Mouse (Mus musculus) forebrain, embryonic 13.5 days (tissue): ENCODE measurements at regions not wholly inside any gene's neighbourhood (a gene's known extent, or its start where the extent isn't known, plus 50 kb on each side); places are given as distances from the start of the nearest gene placed in this dataset.
A peak's percentile ranks its signal among the peaks of the same experiment; 100 is the strongest.

ENCODE experiments used
- ATAC-seq: fragments of 200-750 bp; cut with Nextera tagmentation; 2 replicates; pipeline ENCODE4 v1.8.0; 2017
- H3K27ac ChIP-seq: fragments of 300-500 bp; sonication (generic); 2 replicates; pipeline ENCODE4 v1.5.1; 2015; ENCODE audit warnings: inconsistent platforms, mild to moderate bottlenecking, moderate library complexity
- H3K27me3 ChIP-seq: fragments of 300-500 bp; sonication (generic); 2 replicates; pipeline ENCODE4 v1.6.1; 2015; ENCODE audit warnings: mild to moderate bottlenecking, inconsistent platforms
- H3K36me3 ChIP-seq: fragments of 300-500 bp; sonication (generic); 2 replicates; pipeline ENCODE4 v1.6.1; 2015; ENCODE audit warnings: mild to moderate bottlenecking, inconsistent platforms; ENCODE audit not compliant: poor library complexity, severe bottlenecking
- H3K4me1 ChIP-seq: fragments of 300-500 bp; sonication (generic); 2 replicates; pipeline ENCODE4 v1.6.1; 2015; ENCODE audit warnings: inconsistent platforms
- H3K4me2 ChIP-seq: fragments of 300-500 bp; sonication (generic); 2 replicates; pipeline ENCODE4 v1.6.1; 2015; ENCODE audit warnings: inconsistent platforms, mild to moderate bottlenecking, moderate library complexity
- H3K4me3 ChIP-seq: fragments of 300-500 bp; sonication (generic); 2 replicates; pipeline ENCODE4 v1.5.1; 2015; ENCODE audit warnings: mild to moderate bottlenecking, inconsistent platforms
- H3K9ac ChIP-seq: fragments of 300-500 bp; sonication (generic); 2 replicates; pipeline ENCODE4 v1.6.1; 2015; ENCODE audit warnings: mild to moderate bottlenecking, inconsistent platforms
- H3K9me3 ChIP-seq: fragments of 300-500 bp; sonication (generic); replicated peaks from 2 replicates; pipeline ENCODE4 v1.6.1; 2016; ENCODE audit warnings: inconsistent platforms
- whole genome bisulfite sequencing: fragments of 180-500 bp; shearing (Covaris S2); methylation state at CpG from one replicate; pipeline ENCODE4 v1.1.7; 2015; 5-methylcytosine and 5-hydroxymethylcytosine counted together

GRCm38 (mm10) chr14:45996760-45997159 lies 338.8 kb upstream of the Ddhd1 start:
- no peak overlapping the region for H3K4me2 ChIP-seq
- no peaks in the 10 kb centered on the region for H3K4me1 ChIP-seq
- H3K9ac ChIP-seq = no peak overlapping the region
- H3K36me3 ChIP-seq = no peaks in the 10 kb centered on the region
- no peak for ATAC-seq
- H3K4me3 ChIP-seq = no peak overlapping the region
- H3K9me3 ChIP-seq = no peaks in the 10 kb centered on the region
- H3K27ac ChIP-seq = no peak overlapping the region
- no peaks in the 10 kb centered on the region for H3K27me3 ChIP-seq
- 78% methylated on average over 5 of the region's 5 CpGs for WGBS

- ATAC-seq = no peak
- Histone ChIP-seq H3K27me3 (no peaks in the 10 kb centered on the region), H3K36me3 (no peaks in the 10 kb centered on the region), H3K27ac (no peak overlapping the region), H3K9ac (no peak overlapping the region), H3K4me3 (no peak overlapping the region), H3K9me3 (no peaks in the 10 kb centered on the region), H3K4me2 (no peak overlapping the region), H3K4me1 (no peaks in the 10 kb centered on the region)
- 88% methylated on average over 6 of the region's 6 CpGs for WGBS
Measured at GRCm38 (mm10) chr14:46004078-46004477, 346.1 kb upstream of the Ddhd1 start.

- no peaks in the 10 kb centered on the region for H3K27me3 ChIP-seq
- H3K9me3 ChIP-seq = no peaks in the 10 kb centered on the region
- no peak for ATAC-seq
- H3K4me1 ChIP-seq = no peaks in the 10 kb centered on the region
- no peak overlapping the region for H3K9ac ChIP-seq
- no peaks in the 10 kb centered on the region for H3K36me3 ChIP-seq
- H3K27ac ChIP-seq = no peak overlapping the region
- 34% methylated on average over 4 of the region's 4 CpGs for WGBS
- H3K4me2 ChIP-seq = no peak overlapping the region
- no peak overlapping the region for H3K4me3 ChIP-seq
Measured at GRCm38 (mm10) chr14:46005307-46005706, 347.4 kb upstream of the Ddhd1 start.

GRCm38 (mm10) chr14:46013232-46013631 lies 355.3 kb upstream of the Ddhd1 start:
- WGBS = 97% methylated on average over 2 of the region's 2 CpGs
- Histone ChIP-seq H3K9me3 (no peaks in the 10 kb centered on the region), H3K4me1 (no peaks in the 10 kb centered on the region), H3K9ac (no peak overlapping the region), H3K4me3 (no peak overlapping the region), H3K27me3 (no peaks in the 10 kb centered on the region), H3K27ac (no peak overlapping the region), H3K4me2 (no peak overlapping the region), H3K36me3 (no peaks in the 10 kb centered on the region)
- ATAC-seq = no peak

GRCm38 (mm10) chr14:46014090-46014489 lies 356.1 kb upstream of the Ddhd1 start:
- Histone ChIP-seq H3K36me3 (no peaks in the 10 kb centered on the region), H3K9ac (no peak overlapping the region), H3K4me1 (no peaks in the 10 kb centered on the region), H3K4me2 (no peak overlapping the region), H3K9me3 (no peaks in the 10 kb centered on the region), H3K4me3 (no peak overlapping the region), H3K27me3 (no peaks in the 10 kb centered on the region), H3K27ac (no peak overlapping the region)
- no peak for ATAC-seq
- 73% methylated on average over 2 of the region's 2 CpGs for WGBS

GRCm38 (mm10) chr14:46015682-46016400 lies 357.9 kb upstream of the Ddhd1 start:
- H3K27ac ChIP-seq = no peak overlapping the region
- 84% methylated on average over 6 of the region's 6 CpGs for WGBS
- no peak overlapping the region for H3K4me2 ChIP-seq

GRCm38 (mm10) chr14:46016701-46017106 lies 358.8 kb upstream of the Ddhd1 start:
- Histone ChIP-seq H3K4me3 (no peak overlapping the region), H3K27me3 (no peaks in the 10 kb centered on the region), H3K4me2 (no peak overlapping the region), H3K36me3 (no peaks in the 10 kb centered on the region), H3K4me1 (no peaks in the 10 kb centered on the region), H3K9ac (no peak overlapping the region), H3K9me3 (no peaks in the 10 kb centered on the region), H3K27ac (no peak overlapping the region)
- WGBS = 54% methylated on average over 4 of the region's 4 CpGs
- no peak for ATAC-seq

More at GRCm38 (mm10) chr14:46015682-46016400, 357.9 kb upstream of the Ddhd1 start:
- H3K4me1 ChIP-seq = no peaks in the 10 kb centered on the region
- no peaks in the 10 kb centered on the region for H3K27me3 ChIP-seq
- H3K9me3 ChIP-seq = no peaks in the 10 kb centered on the region
- no peak for ATAC-seq
- H3K36me3 ChIP-seq = no peaks in the 10 kb centered on the region
- no peak overlapping the region for H3K4me3 ChIP-seq
- no peak overlapping the region for H3K9ac ChIP-seq

- no peaks in the 10 kb centered on the region for H3K27me3 ChIP-seq
- WGBS = 60% methylated on average over 3 of the region's 3 CpGs
- no peak overlapping the region for H3K9ac ChIP-seq
- no peak overlapping the region for H3K27ac ChIP-seq
- no peak overlapping the region for H3K4me3 ChIP-seq
- ATAC-seq = no peak
- H3K4me1 ChIP-seq = no peaks in the 10 kb centered on the region
- no peaks in the 10 kb centered on the region for H3K9me3 ChIP-seq
- H3K36me3 ChIP-seq = no peaks in the 10 kb centered on the region
- no peak overlapping the region for H3K4me2 ChIP-seq
Measured at GRCm38 (mm10) chr14:46017286-46017685, 359.3 kb upstream of the Ddhd1 start.

GRCm38 (mm10) chr14:46017976-46018375 lies 360.0 kb upstream of the Ddhd1 start:
- no peaks in the 10 kb centered on the region for H3K4me1 ChIP-seq
- no peaks in the 10 kb centered on the region for H3K36me3 ChIP-seq
- no peaks in the 10 kb centered on the region for H3K9me3 ChIP-seq
- no peak overlapping the region for H3K4me2 ChIP-seq
- no peaks in the 10 kb centered on the region for H3K27me3 ChIP-seq
- H3K27ac ChIP-seq = no peak overlapping the region
- no peak overlapping the region for H3K4me3 ChIP-seq
- no peak for ATAC-seq
- H3K9ac ChIP-seq = no peak overlapping the region
- WGBS = 81% methylated on average over 6 of the region's 6 CpGs

GRCm38 (mm10) chr14:46019240-46020025 lies 359.8 kb upstream of the Gm15217 start:
- Histone ChIP-seq H3K27ac (no peak overlapping the region), H3K9me3 (no peaks in the 10 kb centered on the region), H3K4me3 (no peak overlapping the region), H3K9ac (no peak overlapping the region), H3K4me1 (no peaks in the 10 kb centered on the region), H3K36me3 (no peaks in the 10 kb centered on the region), H3K4me2 (no peak overlapping the region), H3K27me3 (no peaks in the 10 kb centered on the region)
- WGBS = 66% methylated on average over 14 of the region's 14 CpGs
- no peak for ATAC-seq

GRCm38 (mm10) chr14:46034301-46034700 lies 344.9 kb upstream of the Gm15217 start:
- no peak overlapping the region for H3K9ac ChIP-seq
- no peak overlapping the region for H3K4me3 ChIP-seq
- H3K4me2 ChIP-seq = no peak overlapping the region
- ATAC-seq = no peak
- no peaks in the 10 kb centered on the region for H3K4me1 ChIP-seq
- H3K36me3 ChIP-seq = no peaks in the 10 kb centered on the region
- no peak overlapping the region for H3K27ac ChIP-seq
- no peaks in the 10 kb centered on the region for H3K27me3 ChIP-seq
- H3K9me3 ChIP-seq = no peaks in the 10 kb centered on the region
- WGBS = 91% methylated on average over 8 of the region's 8 CpGs

GRCm38 (mm10) chr14:46060622-46061381 lies 318.4 kb upstream of the Gm15217 start:
- H3K9ac ChIP-seq = no peak overlapping the region
- ATAC-seq = peak; percentile 68

More at GRCm38 (mm10) chr14:46060622-46061381, 318.4 kb upstream of the Gm15217 start:
- Histone ChIP-seq H3K36me3 (no peaks in the 10 kb centered on the region), H3K4me1 (peaks cover 8% of the 10 kb centered on the region; the same call in 1 of the 2 replicates), H3K4me2 (peak overlapping the region; percentile 50), H3K27me3 (no peaks in the 10 kb centered on the region), H3K4me3 (peak overlapping the region; percentile 12), H3K27ac (no peak overlapping the region), H3K9me3 (no peaks in the 10 kb centered on the region)
- WGBS = 3% methylated on average over 14 of the region's 14 CpGs
